Mouse (Mus musculus) layer of hippocampus, adult 18-20 months (tissue): ENCODE results near the gene Sigirr. TPM values are rescaled to one million over a fixed set of nuclear protein-coding genes. Genes with fewer than 3 reads are reported as not detected.

Experiments used
- DNase-seq, 2 experiments: peaks; one replicate each; pipeline ENCODE4 v3.0.0; 2022; ENCODE audit warnings: low spot score in 2 of 2
- total RNA-seq, 2 experiments: library from RNA; stranded (reverse); gene quantifications; 2 replicates each; pipeline ENCODE4 v1.2.3; 2021

The Sigirr gene
- total RNA-seq, 2 experiments from 2014 or later, result 1.9 to 2.1 TPM

DNA sequence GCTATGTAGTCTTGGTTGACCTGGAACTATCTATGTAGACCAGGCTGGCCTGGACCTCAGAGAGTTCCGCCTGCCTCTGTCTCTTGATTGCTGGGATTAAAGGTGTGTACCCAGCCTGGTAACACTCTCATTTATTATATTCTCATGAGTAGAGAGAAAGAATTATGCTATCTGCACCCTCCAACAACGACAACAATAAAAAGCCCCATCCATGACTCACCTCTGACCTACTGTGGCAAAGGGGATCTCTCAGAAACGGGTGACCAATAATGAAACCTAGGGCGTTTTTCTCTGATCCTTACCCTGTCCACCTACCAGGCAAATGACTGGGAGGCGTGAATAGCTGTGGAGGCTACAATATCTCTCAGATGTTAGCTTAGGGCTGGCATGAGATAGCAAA, 3.2 kb downstream of the Sigirr start:
- DNase-seq, result no peak

- DNase-seq, result no peak
Observed at GRCm38 (mm10) chr7:141096649-141097056, 3.7 kb downstream of the Sigirr start.

DNA sequence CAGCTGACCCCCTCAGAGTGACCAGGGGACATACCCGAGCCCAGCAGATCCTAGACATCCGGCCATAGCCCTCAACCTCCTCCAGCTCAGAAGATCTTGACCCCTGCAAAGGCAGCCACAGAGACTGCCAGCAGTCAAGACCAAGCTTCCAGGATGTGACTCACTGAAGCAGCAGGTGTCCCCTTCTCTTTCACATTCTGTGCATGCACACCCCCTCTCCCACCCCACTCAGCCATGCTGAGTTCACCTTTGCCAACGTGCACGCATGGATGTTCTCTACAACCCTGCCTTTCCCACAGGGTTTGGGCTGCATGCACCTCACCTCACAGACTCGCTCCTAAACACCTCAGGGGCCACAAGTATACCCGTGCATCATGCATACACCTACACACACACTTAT, 4.4 kb downstream of the Sigirr start:
- DNase-seq, result no peak

DNA sequence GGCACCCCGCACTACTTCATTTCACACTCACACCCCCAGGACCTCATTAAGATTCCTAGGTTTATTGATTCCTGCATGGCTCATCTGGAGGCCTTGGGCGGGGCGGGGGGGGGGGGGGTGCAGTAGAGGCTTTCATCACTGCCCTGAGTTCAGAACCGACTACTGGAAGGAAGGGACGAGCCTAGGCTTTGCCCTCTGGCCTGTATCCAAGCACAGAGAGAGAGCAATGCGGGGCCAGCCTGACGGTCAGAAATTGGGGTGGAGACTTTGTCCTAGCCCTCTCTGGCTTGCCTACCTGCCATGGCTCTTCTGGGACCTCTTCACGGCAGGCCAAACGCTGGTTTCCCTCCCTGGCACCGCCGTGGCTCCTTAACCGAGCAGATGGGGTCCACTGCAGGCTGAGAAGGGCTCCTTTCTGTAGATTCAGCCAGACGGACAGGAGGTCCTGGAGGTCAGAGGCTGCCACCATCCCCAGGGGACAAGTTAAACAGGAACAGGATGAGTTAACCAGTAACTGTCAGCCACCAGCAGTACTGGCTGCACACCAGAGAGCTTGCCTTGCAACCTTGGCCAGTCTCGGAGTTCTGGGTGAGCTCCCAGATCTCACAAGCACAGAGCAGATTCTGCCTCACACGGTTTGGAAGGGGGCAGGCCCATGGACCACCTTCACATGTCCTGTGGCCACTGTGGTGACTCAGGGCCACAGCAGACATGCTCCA, 5.7 kb downstream of the Sigirr start:
- no peak for DNase-seq

DNA sequence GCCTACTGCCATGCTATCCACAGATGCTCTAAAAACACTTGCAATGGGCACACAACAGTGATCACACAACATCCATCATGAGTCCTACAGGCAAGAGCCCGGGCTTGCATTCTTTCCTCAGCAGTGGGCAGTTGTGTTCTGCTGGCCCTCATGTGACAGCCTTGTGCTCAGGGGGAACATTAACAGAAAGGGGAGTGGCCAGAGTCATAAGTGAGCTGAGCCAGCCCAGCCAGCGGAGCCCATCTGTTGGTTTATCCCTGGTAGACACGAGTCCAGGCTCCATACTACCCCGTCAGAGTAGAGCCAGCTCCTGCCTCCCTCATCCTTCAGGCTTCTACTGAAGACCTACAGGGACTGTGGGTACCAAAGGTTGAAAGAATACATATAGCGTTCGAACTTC, 6.4 kb downstream of the Sigirr start:
- no peak for DNase-seq

- DNase-seq, result peak in 1 of 2 experiments; percentile 48
Observed at GRCm38 (mm10) chr7:141092051-141092735, 8.2 kb downstream of the Sigirr start.

GRCm38 (mm10) chr7:141090228-141090627, 10.1 kb downstream of the Sigirr start:
- no peak for DNase-seq

GRCm38 (mm10) chr7:141088473-141088872, 11.9 kb downstream of the Sigirr start:
- DNase-seq, result no peak

DNA sequence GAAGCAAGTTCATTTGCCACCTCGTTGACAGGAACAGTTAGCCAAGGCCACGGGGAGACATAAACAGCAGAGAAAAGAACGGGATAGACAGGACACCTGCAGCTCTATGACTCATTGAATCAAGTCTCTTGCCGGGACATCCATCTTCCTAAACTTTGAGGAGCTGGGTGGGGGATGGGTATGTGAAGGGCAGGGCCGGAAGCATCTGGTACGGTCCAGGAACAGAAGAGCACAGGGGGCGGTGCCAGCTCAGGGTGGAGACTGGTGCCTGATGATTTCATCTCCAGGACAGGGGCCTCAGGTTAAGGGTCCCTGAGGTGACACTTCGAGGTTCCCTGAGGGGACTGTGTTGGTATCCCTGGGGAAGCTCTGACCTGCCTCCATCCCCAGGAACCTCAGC, 12.5 kb downstream of the Sigirr start:
- DNase-seq, result no peak

GRCm38 (mm10) chr7:141079481-141080449, 20.6 kb downstream of the Sigirr start:
- no peak for DNase-seq

DNA sequence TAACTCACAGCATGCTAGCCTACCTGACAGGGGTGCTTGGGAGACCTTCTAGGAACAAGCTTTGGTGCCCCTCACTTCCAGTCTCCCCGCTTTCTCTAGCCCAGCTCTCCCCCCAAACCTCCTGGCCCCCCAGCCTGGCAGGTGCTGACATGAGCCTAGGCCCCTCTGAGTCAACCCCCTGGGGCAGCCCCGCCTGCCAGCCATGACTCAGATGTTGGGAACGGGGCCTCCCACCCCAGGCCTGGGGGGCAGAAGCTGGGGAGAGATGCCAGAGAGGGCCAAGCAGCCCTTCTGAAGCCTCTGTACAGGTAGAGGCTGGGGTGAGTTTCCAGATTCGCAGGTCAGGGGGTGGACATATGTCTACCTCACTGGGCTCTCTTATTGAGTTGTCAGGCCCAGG, 21.5 kb downstream of the Sigirr start:
- no peak for DNase-seq

DNA sequence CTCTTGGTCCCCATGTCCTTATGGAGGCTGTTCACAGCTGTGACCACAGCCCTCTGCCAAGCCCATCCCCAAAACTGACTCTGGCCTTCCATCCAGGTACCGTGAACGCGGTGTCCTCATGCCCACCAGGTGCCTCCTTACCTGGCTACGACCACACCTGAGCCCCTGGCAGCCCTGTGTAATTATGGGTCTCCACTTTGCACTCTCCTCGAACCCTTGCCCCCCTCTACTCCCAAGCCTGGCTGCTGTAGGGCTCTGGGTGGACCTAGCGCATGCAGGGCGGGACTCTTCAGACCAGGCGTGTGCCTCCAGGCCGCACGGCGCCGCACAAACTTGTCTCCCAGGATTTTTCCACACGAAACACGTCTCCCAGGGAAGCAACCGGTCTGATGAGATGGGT, 22.5 kb downstream of the Sigirr start, which contains the start of gene Pkp3:
Pkp3 (plus strand) TSS at position 378 of the 400 bp plus-strand sequence.
- DNase-seq, result no peak

DNA sequence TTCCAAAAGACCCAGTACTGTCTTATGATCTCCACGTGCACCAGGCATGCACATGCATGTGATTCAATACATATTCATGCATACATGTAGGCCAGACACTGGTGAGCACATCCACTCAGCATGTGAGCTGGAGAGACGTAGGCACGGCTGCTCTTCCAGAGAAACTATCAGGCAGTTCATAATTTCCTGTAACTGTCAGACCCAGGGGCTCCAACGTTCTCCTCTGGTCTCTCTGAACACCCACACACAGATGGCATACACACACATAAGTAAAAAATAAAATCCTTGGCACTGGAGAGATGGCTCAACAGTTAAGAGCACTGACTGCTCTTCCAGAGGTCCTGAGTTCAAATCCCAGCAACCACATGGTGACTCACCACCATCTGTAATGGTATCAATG, 26.6 kb downstream of the Sigirr start:
- peak in 1 of 2 experiments; percentile 60 for DNase-seq

DNA sequence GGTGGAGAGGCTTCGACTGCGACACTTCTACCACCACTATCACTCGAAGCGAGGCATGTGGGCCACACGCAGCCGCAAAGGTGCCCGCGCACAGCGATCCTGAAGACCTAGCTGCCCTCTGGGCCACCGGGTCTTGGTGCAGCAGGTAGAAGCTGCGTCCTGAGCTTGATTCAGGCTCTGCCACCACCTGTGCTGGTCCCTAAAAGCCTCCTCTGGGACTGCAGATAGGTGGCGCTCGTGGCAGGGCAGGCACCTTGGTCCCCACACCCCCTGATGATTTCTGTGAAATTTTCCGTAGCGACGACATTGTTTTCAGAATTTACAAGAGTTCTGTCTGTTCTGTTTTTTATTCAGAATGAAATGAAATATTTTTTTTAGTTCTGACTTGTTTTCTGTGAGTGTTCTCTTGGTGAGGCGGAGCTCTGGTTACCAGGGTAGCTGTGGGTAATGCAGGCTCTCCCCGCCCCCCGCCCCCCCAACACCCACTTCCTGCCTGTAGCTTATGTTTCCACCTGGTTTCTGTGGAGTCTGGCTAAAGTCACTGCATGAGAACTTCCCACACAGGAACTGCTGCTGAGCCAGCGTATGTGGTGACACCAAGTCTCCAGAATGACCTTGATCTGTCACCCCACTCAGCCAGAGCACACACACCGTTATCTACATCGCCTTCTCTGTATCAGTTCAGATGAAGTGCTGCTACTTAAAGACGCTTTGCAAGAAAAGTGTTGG, 28.2 kb downstream of the Sigirr start:
- peak in 1 of 2 experiments; percentile 76 for DNase-seq

- peak; percentile 66 to 88 for DNase-seq
Observed at GRCm38 (mm10) chr7:141070058-141070862, 30.1 kb downstream of the Sigirr start.

DNA sequence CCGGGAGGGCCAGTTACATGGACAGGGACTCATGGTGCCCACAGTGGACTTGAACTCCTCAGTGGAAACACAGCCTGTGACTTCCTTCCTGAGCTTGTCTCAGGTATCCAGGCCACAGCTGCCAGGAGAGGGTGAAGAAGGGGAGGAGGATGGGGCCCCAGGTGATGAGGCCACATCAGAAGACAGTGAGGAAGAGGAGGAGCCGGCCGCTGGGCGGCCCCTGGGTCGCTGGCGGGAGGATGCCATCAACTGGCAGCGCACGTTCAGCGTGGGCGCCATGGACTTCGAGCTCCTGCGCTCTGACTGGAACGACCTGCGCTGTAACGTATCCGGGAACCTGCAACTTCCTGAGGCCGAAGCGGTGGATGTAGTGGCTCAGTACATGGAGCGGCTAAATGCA, 32.0 kb downstream of the Sigirr start:
- no peak for DNase-seq

GRCm38 (mm10) chr7:141064576-141064975, 35.8 kb downstream of the Sigirr start:
- DNase-seq, result no peak

- no peak for DNase-seq
Observed at GRCm38 (mm10) chr7:141064175-141064574, 36.2 kb downstream of the Sigirr start.

- no peak for DNase-seq
Observed at GRCm38 (mm10) chr7:141063353-141063752, 37.0 kb downstream of the Sigirr start.

GRCm38 (mm10) chr7:141062525-141062924, 37.8 kb downstream of the Sigirr start:
- no peak for DNase-seq
